Mouse (Mus musculus) Muller cell, postnatal 12 days (primary cell): ENCODE data around the gene Sdc4.

Experiments
- DNase-seq: peaks from one replicate; pipeline ENCODE4 v3.0.0-alpha.2; 2015; ENCODE audit errors: inconsistent ontology term

Gene Sdc4

DNA sequence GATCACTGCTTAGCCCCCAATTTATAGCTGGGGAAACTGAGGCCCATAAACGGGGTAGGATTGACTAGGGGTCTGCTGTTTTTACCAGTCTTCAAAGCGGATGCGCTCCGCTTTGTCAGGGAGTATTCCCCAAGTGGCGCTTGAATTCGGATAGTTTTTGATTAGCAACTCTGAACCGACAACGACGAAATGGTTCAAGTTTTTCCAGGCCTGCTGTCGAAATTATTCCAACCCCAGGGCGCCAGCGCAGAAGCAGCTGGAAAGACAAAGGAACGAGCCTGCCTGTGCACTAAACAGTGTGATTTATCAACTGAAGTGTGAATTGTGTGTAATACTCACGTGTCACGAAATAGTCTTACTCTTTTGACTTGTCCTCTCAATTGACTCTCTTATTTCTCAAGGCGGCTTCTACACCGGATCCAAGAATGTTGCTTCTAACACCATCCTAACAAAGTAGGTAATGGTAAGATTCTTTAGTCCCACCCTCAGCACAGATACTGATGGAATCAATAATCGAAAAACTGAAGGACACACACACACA lies at the start of gene Sdc4:
Gene Sdc4, minus strand, starts transcription at position 428 of the 541 bp plus-strand sequence.
- DNase-seq, result no peak

DNA sequence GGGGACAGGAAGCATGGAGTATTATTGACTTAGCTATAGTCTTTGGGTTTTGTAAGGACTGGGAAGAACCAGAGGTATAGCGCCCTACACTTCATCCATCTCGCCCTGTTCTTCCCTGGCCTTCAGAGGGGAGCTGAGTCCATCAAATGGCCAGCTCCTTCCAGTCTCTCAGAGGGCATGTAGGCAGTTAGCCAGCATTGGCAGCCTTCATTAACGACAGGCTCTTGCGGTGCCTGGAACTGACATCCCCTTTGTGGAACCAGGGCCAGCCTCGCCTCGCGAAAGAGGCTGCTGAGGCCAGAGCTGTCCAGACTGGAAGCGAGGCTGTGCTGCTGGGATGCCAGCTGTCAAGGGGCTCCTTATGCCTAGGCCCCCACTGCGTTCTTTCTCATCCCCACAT lies 44.1 kb upstream of the Sdc4 start:
- peak; percentile 45 for DNase-seq

DNA sequence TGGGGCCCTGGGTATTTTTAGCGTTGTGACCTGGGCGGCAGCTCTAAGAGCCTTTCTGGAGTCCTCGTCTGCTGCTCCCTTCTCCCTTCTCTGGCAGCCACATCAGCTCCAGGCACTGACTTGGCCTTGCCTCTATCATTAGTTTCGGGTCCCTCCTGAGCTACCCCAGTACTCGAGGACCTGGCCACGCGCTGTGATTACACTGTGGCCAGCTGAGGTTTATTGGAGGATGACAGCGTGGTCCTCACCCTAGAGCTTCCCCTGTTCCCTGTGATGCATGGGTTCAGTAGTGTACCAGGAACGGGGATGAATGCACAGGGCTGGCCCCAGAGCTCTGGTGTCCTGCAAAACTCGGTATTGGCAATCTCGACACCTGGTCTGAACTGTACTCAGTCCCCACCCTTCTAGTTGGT lies 43.4 kb upstream of the Sdc4 start:
- no peak for DNase-seq

DNA sequence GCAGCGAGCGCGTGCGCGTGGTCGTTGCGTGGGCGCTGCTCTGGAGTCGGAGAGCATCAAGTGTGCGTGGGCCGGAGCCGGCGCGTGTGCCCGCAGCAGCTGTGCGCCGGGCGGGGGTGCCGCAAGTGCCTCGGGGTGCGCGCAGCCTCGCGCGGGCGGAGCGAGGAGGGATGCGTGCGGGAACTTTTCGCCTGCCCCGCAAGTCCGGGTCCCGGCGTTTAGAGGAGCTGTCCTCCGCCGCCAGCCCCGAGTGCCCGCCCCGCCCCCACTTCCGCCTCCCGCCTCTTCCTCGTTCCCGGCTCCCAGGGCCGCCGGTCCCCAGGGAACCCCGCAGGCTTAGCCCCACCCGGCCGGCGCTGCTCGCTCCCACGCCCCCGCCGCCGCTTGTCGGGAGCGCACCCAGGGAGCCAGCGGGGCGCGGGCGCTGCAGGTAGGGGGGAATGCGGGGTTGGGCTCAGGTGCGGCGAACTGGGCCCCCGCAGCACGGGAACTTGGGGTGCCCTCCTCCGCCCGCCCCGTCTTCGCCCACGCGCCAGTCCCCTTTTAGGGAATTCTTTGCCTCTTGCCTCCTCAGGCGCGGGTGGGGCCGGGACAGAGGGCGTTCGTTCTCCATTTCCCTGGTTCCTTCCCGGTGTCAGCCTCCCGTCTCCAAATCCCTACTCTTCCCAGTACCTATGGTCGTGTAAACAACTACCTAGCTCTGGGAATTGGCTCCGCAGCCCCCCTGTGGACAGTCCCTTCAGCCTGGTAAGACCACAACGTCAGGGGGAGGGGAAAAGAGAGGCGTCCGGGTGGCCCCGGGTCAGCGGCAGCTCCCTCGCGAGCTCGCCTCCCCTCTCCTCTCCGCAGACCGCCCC lies 42.8 kb upstream of the Sdc4 start:
- DNase-seq, result peak; percentile 64

DNA sequence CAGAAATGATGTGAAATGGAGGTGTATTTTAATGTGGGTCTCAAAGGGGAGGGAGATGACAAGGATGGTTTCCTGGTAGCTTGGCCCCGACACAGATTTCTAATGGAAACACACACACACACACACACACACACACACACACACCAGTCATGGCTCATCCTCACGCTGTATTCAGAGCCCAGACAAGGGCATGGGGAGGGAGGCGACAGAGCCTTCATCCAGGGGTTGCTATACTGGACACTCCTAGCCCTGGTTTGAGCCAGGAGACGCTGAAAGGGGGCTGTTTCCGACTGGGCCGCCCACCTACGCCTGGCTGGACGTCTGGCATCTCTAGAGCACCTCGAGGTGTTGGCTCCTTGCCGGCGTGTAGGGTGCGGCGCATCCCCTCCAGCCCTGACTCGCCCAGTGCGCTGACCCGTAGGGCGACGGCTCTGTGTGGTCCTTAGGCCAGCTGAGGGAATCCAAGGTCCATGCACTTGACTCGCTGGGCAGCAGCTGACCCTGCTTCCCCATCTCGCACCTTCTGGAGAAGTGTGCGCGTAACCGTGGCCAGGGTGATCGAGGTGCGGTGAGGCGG lies 42.1 kb upstream of the Sdc4 start, which contains the start of gene Dbndd2:
Gene Dbndd2, plus strand, starts transcription at position 426 of the 577 bp plus-strand sequence.
- DNase-seq, result peak; percentile 74

DNA sequence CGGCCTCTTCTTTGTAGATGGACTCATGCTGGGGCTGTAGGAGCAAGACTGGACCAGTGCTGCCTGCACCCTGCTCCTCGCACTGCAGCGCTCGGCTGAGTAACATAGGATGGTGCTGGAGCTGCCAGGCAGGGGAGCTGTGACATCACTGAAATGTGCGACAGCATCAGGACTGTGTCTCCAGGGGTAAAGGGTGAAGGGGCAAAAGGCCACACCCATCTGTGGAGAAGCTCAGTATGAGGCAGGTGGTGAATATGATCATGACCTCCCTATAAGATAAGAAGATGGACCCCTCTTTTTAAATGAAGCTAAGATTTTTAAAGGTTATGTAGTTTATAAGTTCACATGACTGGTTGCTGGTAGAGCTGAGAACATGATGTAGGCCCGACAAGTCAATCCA lies 29.9 kb upstream of the Sdc4 start, which contains the start of gene Trp53tg5:
Gene Trp53tg5, minus strand, starts transcription at position 101 of the 400 bp plus-strand sequence.
- DNase-seq, result no peak

DNA sequence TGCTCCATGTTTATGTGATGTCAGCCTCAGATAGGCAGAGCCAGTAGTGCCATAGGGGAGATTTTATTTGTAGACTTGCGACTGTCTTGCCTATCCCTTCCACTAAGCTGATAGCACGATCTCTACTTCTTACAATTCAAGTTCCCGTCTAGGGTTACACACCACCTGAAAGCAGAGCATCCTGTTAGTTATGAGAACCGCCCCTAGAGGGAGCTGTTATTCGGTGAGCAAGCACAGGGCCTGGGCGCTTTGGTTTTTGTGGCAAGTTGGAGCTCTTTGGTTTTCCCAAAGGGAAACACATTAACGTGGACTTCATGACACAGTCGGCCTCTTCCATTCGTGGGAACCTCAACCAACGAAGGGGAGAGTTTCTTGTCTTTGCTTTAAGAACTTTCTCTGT lies 26.6 kb upstream of the Sdc4 start:
- peak; percentile 36 for DNase-seq

DNA sequence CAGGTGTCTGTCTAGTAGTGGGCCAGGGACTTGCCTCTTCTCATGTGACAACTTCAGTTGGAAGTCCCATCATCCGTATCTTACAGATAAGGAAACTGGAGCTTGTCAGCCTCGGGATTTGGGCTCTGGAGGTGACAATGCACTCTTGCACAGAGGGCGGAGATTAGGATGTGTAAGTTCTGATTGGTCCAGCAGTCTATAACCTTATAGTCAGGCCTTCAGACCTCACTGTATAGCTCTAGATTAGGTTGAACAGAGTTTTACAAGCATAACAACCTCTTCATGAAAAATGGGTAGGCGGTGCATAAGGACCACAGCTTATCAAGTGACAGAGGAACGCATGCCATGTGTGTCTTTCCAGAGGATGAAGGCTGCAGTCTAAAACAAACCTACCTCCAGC lies 23.1 kb upstream of the Sdc4 start:
- no peak for DNase-seq

DNA sequence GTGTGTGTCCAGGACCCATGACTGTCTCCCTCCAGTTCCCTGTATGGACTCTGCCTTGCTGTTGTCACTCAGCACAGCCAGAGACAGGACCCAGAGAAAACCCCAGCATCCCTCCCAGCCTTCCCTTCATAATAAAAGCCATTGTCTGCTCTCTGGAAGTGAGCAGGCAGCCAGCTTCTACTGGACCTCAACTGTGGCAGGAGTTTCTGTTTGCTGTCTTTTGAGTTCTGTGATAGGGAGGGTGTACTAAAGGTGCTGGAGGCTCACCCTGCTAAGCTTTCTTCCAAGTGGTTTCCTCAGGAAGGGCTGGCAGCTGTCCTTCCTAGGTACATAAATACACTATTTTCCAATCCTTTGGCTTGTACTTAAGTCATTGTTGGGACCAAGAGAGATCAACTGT lies 21.5 kb upstream of the Sdc4 start:
- no peak for DNase-seq

DNA sequence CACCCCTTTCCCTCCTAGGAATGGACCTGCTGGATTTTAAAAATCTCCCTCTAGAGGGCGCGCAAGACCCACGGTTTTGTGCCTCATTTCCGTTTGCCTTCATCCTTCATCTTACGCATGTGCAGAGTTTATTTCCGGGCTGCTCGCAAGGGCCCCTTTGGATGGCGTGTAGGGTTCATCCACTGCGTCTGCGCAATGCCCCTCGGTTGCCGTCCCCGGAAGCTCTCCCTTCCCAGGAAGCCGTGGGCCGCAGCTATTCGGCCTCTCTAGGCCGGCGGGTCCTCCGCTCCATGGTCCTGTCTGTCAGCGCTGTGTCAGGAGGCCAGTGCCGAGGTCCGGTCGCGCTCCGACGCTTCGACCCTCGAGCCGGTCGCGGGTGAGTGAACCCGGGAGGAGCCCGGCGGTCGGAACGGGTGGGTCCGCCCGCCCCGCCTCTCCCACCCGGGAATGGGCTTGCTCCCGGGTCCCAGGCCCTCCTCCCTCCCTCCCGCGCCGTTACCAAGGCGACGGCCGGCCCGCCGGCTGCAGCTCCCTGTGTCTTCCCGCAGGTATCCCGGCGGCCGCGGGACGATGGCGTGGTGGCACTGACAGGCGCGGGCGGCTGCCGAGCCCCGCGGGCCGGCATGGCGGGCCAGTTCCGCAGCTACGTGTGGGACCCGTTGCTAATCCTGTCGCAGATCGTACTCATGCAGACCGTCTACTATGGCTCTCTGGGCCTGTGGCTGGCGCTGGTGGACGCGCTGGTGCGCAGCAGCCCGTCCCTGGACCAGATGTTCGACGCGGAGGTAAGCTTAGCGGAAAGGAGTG lies 17.3 kb upstream of the Sdc4 start, which contains the start of gene Gm20458:
Gene Gm20458, plus strand, starts transcription at position 223 of the 807 bp plus-strand sequence.
- DNase-seq, result peak; percentile 98

DNA sequence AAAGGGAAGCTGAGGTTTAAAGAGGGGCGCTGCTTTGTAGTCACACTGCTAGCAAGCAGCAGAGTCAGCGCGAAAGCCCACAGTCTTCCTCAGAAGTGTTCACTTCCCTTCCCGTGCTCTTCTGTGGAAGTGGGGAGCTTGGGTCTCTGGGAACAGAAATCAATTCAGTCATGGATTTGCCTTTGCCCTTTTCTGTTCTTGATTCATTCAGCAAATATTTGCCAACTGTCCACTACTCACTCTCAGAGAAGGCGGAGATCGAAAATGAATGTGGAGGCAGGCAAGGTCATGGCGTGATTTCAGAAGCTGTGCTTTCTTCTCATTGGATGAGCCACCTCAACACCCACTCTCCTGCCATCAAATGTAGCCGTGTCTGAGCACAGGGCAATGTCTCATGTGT lies 14.8 kb upstream of the Sdc4 start:
- no peak for DNase-seq

DNA sequence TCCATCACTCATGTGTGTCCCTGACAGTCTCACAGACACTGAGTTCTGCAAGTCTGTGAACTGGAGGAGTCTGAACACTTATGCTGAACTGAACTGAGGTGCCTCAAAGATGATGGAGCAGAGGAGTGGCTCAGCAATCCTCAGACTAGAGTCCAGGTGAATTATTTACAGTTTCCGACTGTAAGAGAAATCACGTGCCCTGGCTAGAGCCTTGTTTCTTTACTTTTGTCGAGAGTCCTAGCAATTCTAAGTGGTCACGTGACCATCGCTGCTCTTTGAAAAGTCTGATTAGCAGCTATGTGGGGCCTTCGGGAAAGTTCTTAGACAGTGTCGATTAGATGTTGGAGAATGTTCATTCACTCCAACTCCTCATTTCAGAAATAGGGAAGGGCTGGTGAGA lies 14.3 kb upstream of the Sdc4 start:
- DNase-seq, result no peak

DNA sequence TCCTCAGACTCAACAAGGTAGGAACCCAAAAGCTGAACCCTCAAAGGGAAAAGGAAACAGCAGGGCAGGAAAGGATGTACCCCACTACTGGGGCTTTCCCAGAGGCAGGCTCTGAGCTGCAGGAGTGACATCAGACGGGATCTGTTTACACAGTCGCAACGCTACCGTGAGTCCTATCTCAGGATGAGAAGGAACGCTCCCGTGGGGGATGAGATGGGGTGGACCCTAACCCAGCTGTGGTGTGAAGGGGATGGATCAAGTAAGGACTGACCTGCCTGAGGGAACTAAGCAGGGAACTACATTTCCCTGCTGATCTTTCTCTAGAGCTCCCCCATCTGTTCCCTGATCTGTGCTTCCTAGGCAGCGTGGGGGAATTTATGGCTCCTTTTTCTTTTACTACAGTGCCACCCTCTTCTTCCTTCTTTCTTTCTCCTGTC lies 13.2 kb upstream of the Sdc4 start, which contains the start of gene Sys1:
Gene Sys1, plus strand, starts transcription at position 101 of the 437 bp plus-strand sequence.
- DNase-seq, result no peak

DNA sequence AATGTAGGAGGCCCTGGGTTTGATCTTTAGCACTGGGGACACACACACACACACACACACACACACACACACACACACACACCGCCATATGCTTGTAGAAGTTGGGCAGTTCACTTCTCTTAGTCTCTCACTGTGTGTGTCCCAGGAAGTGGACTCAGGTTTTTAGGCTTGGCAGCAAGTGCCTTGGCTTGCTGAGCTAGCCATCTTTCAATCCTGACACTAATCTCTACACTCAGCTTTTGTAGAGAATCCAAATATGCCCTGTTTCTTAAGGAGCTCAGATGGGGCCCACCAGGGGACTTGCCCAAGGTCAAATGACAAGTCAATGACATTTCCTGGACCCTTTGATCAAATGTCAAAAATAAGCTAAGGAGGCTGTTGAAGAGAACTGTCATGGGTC lies 12.7 kb upstream of the Sdc4 start:
- no peak for DNase-seq

DNA sequence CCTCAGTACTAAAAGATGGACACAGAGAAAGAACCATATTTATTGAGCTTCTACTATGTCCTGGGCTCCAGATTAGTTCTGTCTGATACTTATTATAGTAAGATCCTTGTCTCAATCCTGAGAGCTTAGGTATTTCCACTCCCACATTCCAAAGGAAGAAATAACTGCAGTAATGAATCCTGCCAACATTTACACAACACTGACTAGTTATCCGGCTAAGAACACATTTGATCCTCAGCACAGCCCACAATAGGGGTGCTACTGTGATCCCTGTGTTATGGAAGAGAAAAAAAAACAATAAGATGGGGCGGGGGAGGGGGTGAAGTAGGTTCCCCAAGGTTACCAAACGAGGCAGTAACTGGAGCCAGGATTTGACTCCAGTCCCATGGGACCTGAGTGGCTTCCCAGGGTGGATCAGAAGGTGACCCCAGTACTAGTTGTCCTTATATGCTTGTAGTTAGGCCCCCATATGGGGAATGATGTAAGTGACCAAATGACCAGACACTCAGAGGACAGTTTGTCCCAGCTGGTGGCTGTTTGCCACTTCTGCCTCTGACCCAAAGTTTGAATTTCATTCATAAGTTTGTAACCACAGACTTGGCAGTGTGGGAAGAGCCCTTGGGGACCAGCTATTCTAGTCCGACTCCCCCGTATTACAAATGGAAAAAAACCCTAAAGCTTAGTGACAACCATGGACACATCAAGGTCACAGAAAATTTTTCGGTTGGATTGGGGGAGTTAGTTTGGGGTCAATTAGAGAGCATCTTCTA lies 11.9 kb upstream of the Sdc4 start:
- peak; percentile 92 for DNase-seq

DNA sequence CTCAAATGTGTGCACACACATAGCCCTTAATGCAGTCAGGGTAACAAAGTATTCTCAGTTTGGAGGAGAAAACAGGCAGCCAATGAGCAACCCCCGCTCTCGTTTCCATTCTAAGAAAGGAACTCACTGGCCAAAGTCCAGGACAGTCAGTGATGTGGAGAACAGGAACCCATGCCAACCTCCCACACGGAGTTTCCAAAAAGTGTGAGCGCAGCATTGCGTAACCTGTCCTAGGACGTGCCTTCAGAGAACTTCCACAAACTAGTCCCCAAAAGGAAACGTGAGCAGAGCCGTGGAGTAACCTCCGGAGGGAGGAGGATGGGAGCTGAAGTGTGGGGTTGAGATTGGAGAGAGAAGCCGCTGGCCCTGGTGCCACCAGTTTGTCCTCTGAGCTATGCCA lies 11.2 kb upstream of the Sdc4 start:
- DNase-seq, result peak; percentile 77

DNA sequence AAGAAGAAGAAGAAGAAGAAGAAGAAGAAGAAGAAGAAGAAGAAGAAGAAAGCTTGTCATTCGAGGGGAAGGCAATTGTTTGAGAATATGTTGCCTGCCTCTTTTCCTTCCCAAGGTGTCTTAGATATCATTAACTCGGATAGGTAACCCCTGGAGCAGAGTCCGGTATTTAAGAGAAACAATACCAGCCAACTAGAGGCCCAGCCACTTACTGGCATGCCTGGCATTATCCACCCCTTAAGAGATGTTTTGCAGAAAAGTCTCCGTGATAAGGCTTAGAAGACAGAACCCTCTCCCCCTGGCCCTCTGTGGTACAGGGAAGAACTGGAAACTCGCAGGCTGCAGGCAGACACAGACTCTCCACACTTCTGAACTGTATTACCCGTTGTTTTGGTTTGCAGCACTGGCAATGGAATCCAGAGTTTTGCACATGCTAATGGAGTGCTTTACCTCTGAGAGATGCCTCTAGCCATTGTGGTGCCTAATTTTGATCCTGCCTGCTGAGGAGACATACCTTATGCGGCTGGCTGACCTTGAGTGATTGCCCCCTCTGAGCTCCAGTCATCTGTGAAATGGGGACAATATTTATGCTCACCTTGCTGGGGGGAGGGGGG lies 10.3 kb upstream of the Sdc4 start:
- no peak for DNase-seq

DNA sequence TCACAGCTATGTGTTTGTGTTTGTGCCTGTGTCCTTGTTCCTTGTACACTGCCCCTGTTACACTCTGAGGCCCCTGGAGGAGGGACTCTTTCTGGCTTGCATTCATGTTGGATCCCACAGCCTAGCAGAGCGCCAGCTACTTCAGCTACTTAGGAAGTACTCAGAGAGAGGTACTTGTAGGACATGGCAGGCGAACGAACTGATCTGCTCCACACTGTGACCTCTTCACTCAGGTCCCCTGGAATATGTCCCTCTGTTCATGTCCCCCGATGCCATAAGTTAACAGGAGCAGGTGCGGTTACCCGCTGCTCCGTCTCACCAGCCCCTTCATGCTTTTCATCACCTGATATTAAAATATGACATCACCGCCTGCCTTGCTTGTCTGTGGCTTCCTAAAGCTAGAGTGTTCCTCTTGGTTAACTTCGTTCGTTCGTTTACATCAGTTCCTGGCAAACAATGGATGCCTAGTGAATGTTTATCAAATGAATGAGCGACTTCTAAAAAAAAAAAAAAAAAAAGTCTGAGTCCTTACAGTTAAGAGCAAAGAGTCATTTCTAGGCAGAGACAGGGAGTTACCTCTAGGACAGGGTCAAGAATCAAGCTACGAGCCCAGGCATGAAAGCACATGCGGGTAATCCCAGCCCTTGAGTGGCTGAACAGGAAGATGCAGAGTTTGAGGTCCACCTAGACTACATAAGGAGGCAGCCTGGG lies 9.5 kb upstream of the Sdc4 start:
- DNase-seq, result no peak

DNA sequence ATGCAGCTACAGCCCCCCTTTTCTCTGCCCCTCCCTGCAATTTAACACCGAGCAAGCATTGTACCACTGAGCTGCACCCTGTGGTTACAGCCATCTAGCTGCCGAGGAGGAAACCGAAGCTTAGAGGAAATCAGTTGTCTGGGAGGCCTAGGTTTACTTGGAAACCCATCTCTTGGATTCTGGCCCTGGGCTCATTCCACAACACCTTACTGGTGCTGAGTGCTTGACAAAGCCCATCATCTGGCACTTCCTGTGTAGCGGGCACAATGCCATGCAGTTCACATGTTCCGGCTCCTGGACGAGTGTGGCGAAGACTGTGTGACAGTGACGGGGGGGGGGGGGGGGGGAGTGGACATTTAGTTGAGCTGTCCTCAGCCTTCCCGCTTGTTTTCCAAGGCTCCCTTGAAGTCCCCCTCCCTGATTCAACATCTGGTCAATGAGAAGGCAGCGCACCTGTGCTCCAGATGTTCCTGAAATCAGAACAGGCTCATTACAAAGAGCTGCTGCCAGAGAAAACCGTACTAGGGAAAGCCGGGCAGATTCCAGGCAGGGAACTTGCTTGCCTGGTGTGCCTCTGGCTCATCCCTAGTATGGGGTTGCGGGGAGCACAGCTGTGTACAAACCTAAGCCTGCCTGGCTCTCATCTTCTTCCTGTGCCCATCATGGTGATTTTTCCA lies 8.5 kb upstream of the Sdc4 start:
- DNase-seq, result no peak
